Mouse (Mus musculus) right cerebral cortex, adult 2 months (tissue): ENCODE data around the gene Mthfd1l.
A peak's percentile ranks its signal among the peaks of the same experiment; 100 is the strongest.

Source experiments
- DNase-seq, 2 experiments: peaks; one replicate each; pipeline ENCODE4 v3.0.0; 2021 to 2022; ENCODE audit warnings: low spot score in 2 of 2

The Mthfd1l gene

DNA sequence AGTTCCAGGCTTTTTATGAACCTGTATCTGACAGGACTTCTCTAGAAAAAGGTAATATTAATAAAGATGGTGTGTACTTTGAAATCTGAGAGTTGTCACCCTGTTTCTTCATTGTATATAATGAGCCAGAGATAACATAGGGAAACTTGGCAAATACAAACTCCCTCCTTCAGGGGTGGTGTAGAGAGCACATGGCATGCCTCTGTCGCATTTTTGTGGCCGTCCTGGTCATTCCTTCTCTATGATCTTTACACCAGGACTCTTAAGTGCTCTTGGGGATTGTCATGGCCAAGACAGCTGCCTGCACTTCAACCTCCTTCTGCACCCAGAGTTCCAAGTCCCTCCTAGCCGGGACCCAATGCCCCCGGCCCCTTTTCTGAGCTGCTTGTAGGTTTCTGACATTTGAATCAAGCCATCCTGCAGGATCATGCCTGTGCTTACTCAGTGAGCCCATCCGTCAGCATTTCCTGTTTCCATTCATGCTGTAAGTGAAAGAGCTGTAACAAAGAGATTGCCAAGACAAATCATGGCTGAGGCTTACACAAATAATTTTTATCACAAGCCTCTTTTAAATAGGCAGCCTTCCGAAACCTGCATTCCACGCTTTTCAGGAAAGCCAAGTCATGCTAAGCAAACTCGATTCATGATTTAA lies 106.2 kb downstream of the Mthfd1l start:
- no peak for DNase-seq

DNA sequence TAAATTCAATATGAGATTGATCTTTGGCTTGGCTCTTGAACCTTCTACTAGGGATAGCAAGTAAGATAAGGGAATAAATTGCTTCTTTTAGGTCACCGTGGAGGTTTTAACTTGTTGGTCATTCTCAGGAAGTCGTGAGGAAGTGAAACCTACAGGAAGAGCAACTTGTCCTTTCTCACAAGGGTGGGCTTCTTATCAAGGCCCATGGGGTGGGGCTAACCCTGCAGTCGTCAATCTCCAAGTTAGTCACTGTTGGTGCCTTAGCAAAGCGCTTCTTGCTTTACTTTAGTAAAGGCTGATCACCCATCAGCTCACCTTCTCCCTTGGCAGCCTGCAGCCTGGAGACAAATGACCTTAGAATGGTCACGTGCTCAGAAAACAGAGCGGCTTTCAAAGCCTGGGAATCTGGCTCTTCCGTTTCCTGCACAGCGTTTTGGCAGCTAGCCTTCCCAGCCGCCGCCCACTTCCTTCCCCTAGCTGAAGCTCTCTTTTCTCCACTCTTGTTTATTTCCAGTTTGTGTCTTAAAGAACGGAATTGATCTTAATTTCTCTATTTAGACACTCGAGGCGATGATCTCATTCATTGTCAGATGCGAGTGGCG lies 106.8 kb downstream of the Mthfd1l start:
- peak; percentile 69 to 78 for DNase-seq

DNA sequence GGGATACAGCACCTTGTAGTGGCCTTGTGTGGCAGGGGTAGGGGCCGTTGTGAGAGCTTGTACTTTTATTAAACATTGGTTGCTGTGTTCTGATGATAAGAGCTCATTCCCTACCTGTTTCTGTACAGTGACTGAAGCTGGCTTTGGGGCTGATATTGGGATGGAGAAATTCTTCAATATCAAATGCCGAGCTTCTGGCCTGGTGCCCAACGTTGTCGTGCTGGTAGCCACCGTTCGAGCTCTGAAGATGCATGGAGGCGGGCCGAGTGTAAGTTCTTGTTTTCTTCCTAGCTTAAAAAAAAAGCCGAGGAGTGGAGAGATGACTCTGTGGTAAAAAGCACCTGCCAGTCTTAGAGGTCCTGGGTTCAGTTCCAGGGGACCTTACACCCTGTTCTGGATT lies 110.7 kb downstream of the Mthfd1l start:
- peak in 1 of 2 experiments; percentile 24 for DNase-seq

DNA sequence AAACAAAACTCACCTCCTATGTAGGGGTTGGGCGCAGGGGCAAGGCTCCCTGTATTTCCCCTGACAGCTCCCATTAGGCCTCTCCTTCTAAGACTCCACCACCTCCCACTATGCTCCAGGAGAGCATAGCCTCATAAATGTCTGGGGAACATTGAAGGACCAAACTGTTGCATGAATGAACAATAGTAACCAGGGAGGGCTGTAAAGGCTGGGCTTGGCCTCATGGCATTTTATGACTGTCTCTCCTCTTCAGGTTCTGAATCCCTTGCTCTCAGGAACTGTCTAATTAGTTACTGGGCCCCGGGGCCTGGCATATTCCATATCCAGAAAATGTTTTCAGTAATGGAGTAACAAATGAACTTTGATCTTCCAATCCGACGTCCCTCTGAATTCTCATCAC lies 112.0 kb downstream of the Mthfd1l start:
- no peak for DNase-seq

DNA sequence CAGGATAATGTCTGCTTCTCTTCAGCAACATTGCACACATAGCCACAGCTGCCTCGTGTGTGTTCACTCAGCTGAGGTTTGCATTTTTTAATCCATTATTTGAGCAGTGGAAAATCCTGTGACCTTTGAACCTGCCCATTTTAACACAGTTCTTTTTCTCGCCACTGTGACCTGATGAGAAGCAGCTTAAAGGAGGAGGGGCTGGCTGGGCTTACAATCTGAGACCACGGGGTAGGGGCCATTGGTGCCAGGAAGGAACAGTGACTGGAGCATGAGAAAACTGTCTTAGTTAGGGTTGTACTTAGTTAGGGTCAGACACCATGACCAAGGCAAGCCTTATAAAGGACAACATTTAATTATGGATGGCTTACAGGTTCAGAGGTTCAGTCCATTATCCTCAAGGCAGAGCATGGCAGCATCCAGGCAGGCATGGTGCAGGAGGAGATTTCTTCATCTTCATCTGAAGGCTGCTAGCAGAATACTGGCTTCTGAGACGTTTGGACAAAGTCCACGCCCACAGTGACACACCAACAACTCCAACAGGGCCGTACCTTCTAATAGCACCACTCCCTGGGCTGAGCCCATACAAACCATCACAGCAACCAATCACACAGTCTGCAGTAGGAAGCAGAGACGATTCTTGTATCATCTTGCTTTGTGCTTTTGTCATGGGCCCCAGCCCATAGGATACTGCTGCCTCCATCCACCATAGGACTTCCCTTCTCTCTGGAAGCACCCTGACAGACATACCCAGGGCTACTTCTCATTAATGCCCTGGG lies 112.6 kb downstream of the Mthfd1l start:
- no peak for DNase-seq

DNA sequence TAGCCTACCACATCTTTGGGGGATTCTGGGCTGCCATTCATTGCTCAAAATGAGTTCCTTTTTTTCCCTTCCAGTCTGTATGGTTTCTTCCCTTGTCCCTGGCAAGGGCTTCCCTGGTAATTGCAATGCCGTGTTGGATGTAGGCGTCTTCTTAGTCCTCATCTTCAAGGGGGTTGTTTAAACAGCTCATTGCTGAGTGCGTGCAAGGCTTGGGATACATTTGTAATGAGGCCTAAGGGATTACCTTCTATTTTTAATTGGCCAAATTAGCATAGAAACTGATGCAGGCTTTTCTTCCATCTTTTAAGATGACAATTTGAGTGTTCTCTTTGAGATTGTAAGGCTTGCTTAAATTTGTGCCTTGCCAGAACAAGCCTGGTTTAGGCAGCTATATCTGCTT lies 114.6 kb downstream of the Mthfd1l start:
- no peak for DNase-seq

DNA sequence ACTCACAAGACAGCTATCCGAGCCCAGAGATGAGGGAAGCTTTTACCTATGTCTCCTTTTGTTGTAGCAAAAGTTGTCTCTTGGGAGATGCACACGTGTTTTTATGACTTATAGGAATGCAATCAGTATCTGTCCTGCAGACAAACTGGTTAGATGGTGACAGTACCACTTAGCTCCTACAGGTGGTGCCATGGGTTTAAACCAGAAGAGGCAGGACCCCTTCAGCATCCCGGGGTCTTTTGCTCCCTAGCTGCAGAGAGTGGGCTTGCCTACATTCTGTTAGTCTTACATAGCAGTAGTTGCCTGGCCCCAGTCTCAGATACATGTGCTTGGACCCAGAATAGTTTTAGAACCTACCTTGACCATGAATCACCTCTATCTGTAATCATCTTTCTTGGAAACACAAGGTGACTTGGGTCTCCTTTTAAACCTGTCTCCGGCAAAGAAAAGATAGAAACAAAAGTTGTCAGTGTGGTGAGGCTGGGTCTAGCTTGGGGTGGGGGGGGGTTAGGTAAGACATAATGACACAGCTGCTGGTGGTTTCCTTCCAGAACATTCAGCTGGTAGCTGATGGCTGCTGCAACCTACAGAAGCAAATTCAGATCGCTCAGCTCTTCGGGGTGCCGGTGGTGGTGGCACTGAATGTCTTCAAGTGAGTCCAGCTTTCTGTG lies 116.0 kb downstream of the Mthfd1l start:
- DNase-seq, result no peak

DNA sequence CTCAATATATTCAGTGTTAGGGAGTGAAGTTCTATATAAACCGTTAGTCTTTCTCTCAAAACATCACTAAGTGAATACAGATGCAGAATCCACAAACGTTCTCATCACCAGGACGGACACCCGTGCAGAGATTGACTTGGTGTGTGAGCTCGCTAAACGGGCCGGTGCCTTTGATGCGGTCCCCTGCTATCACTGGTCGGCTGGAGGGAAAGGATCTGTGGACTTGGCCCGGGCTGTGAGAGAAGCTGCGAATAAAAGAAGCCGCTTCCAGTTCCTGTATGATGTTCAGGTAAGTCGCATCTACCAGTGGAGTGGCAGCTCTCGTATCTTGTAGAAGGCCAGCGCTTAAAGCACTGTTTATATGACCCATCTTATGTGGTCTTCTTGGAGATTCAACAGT lies 117.0 kb downstream of the Mthfd1l start:
- DNase-seq, result no peak

DNA sequence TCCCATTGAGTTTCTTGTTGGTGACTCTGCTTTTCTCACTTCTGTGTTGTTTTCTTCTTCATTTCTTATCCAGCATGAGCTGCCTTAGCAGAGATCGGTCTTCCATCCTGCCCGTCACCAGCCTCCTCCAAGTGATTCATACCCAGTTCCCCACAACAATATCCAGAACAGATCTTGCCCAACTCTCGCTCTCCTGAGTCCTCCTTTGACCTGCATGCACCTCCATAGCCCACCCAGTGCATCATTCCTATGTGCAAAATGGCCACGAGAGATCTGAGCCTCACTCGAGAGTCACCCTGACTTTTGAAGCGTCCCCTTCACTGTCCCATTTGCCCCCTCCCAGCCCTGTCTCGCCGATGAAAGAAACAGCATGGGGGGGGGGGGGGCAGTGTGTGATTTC lies 120.1 kb downstream of the Mthfd1l start:
- no peak for DNase-seq

DNA sequence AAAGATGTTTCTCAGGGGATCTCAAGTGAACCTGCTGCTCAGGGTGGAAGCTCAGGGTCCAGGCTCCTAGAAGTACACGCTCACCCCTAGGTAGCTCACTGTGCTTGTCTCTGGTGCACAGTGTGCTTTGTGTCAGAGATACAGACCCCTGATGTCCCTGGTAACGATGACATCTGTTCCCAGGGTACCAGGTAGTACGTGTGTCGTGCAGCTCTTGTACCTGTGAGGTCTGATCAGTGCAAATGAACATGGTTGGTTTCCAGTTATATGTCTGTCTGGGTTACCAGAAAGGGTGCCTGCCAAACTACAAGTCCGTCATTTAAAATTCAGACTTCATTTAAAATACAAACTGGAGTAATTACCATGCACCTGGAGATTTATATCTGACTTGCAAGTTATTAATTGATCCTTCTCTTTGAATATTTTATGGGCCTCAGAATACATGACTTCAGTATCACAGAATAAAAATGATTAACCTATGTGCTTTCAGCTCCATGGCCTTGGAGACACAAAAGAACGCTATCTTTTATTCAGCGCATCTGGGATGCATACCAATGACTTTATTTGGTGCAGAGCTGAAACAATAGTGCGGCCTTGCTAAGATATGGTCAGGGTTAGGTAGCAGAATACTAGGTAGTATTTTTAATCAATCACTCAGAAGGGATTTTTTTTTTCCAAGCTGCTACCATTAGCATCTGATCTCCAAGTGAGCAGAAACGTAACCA lies 121.3 kb downstream of the Mthfd1l start:
- DNase-seq, result no peak

DNA sequence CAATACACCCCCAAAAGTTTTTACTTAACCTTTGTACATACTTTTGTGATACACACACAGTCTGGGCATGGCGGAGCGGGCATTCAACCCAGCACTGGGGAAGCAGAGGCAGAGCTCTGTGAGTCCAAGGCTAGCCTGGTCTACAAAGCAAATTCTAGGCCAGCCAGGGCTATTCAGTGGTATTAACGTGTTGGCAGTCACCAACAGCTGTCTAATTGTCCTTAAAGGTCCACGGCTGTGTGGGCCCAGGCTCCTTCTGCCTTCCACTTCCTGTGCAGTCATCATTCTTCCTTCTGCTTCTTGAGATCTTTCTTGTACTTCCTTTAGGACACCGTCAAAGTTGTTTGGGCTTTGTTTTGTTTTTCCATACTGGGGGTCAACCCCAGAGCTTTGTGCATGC lies 123.2 kb downstream of the Mthfd1l start:
- DNase-seq, result no peak

DNA sequence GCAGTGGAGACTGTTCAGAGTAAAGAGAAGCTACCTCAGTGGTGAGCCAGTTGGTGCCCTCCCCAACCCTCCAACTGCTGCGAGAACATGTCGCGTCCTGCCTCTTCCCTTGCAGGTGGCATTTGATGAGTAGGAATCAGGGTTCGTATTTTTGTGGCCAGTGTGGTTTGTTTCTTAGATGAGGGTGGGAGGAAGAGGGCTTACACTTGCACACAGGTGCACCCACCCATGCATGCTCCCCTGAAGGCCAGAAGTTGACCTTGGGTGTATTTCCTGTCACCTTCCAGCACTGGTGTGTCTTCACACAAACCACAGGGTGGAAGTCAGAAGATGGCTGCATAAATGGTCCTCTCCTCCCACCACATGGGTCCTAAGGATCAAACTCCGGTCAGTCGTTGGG lies 127.1 kb downstream of the Mthfd1l start:
- no peak for DNase-seq

DNA sequence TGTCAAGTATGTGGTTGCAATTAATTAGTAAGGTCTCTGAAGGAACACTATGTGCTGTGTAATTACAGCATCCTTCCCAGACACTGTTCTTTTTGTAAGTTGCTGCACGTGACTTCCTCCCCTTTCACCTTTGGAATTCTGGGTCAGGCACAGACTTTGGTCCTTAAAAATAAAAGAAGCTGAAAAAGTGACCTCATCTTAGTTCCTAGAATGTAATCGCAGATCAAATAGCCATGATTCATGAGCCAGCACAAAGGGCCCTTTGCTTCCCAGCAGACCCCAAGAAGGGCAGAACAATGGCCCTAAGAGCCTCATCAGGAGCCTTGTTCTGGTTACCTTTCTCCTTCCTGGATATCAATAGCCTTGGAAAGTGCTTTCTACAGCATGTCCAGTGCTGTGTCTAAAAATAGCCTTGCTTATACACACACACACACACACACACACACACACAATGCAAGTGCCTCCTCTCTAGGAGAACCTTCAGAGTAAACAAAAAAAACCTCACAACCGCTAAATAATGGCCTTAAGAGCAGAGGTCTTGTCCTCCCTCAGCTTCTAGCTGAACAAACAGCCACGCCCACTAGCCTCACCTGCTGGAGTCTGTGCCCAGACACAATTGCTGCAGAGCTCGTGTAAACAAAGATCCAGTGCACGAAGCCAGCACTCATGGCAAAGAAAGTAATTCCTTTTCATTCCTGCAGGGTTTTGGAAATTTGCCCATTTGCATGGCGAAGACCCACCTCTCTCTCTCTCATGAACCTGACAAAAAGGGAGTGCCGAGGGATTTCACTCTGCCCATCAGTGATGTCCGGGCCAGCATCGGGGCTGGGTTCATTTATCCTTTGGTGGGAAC lies 133.0 kb downstream of the Mthfd1l start:
- DNase-seq, result no peak

DNA sequence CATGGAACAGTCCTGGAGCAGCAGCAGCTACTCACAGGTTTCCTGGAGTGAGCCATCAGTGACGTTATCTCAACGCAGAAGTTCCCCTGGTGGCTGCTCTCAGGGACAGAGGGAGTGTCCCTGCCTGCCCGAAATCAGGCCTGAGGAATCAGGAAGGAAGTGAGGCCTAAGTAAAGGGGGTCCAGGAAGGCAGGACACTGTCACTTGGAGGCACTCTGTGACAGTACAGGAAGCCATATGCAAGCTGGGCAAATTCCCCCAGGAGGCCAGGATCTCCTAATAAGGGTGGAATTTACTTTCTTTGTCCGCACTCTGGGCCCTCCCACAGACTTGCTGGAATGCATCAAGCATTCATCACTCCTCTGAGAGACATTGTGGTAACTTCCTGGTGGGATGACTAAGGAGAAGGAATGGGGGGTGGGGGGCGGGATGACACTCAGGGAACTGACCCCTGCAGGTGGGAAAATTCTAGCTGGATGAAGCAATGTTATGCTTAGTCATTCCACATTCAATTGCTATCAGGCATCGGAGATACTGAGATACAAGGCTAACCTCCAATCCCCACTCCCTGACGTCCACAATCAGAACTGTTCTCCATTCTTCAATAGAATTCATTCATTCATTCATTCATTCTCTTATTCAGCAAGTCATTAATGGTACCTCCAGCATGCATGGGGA lies 134.9 kb downstream of the Mthfd1l start:
- no peak for DNase-seq

DNA sequence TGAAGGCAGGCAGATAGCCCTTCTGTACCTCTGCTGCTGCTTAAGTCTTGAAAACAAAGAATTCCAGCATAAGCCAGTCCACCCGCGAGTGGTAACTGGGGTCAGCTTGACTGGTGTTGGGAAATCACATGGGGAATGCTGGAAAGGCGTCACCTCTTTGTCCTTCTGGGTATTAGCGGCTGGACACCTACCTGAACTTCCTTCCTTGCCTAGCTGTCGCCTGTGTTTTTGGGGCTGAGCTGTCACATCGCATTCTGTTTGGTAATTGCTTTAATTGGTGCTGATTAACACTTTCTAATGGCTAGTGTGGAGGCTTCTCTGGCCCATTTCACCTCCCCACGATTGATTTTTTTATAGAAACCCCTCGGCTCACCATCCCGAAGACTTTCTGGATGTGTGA lies 135.5 kb downstream of the Mthfd1l start:
- DNase-seq, result no peak

DNA sequence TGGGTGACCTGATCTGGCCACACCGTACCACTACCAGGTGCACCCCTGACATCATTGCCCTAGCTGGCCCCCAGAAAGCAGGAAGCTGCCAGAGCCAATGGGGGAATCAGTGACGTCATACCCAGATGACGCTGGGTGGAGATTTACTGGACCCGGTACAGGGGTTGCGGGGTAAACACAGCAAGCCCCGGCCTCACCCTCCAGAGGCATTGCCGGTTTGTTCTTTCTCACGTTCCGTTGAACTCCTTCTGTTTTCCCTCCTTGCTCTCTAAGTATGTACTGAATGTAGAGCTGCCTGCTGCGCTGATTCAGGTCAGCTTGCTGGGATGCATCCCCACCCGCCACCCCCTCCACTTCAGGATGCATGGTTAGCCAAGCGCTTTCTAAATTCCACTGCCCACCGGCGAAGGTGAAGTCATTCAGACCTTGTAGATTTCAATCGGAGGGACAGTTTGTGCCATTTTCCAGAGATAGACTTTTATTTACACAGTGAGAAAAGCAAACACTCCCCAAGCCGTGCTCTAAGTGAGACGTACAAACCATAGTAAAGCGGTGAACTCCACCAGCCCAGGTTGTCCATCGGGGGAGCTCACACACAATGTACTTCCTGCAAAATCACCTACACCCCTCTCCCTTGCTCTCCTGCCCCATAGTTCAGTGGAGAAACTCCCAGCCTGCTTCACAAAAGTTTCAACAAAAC lies 138.3 kb downstream of the Mthfd1l start:
- no peak for DNase-seq

DNA sequence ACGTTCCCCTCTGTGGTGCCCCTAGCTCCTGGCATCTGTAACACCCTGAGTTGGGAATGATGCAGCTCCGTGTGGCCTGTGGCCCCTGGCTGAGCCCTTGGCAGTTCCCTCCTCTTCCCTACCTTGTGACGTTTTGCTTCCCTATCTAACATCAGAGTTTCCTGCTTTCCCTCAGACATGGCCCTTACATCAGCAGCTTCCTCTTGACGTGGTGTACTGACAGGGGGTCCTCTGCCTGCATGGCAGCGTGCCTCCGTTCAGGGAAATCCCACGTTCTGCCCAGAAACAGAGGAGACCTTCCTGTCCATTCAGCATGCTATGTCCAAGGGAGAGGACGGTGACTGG lies 138.8 kb downstream of the Mthfd1l start:
- no peak for DNase-seq

DNA sequence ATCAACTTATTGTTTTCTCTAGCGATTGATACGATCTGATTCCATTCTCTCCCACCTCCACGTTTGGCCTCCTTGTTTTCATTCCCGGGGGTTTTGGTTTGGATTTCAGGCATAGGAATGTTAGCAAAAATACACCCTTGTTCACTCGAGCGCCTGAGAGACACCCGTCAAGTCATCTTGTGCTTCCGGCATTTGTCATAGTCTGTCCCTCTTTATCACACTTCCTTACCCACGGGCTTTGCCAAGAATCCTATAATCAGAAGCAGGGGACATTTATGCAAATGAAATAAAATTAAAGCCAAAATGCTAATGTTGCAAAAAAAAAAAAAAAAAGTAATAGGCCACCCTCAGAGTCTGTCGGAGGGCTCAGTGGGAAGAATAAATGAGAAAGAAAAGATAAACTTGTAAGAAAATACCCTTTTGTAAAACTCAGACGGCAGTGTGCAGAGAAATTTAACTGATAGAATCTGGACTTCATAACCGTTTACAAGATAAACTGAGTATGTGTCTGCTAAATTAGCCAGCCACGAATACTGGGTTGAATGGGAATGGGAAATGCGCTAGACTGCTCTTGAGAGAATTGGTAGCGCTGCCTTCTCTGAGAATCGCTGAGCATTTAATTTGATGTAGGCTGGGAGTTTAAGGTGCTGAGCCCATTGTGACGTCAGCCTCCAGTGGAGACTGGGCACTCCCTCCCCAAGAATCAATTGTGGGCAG lies 139.9 kb downstream of the Mthfd1l start:
- DNase-seq, result no peak

DNA sequence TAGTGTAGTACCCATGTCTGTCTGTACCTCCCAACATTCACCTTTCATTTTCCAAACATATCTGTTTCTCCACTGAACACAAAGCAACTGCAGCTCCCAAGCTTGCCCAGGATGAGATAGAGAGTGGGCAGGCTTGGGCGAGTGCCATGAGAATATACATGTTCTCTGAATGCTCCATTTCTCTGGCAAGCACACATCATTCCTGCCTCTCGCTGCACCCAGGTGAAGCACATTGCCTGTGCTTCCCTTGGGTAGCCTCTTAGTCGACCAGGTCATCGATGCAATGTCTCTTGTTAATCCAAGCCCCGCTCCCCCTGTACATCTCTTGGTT lies 140.4 kb downstream of the Mthfd1l start:
- peak; percentile 42 to 68 for DNase-seq
